12 mouse cellular contexts compared by ENCODE assay signal in genomic region chr19:58064116-58065000, GRCm38 (mm10).
A peak's percentile ranks its signal among the peaks of the same experiment; 100 is the strongest.
DNase-seq lines count a peak whose midpoint lies in the region; ATAC-seq and TF ChIP-seq lines count a peak whose summit lies in the region.
"Had no signal": no experiment of that assay in that cellular context is flagged by ENCODE, and none has a peak within 500 bp of the region (broad histone marks: within the 10 kb centered on the region; RNA-seq: fewer than 3 reads in every experiment).

No protein-coding gene starts in this region.

- peaks cover 10% of the 10 kb centered on the region for H3K36me3 ChIP-seq in embryonic facial prominence, embryonic 13.5 days
- peaks cover 5% of the 10 kb centered on the region; the same call in 1 of the 2 replicates for H3K36me3 ChIP-seq in embryonic facial prominence, embryonic 10.5 days (replicated peaks)
- H3K36me3 ChIP-seq in kidney, embryonic 15.5 days: no peaks in the 10 kb centered on the region
- no peaks in the 10 kb centered on the region for H3K36me3 ChIP-seq in liver, postnatal 0 days (replicated peaks; ENCODE audit: insufficient read depth, low read length)
- H3K36me3 ChIP-seq: hindbrain, embryonic 10.5 days had no signal

- H3K4me3 ChIP-seq in embryonic facial prominence, embryonic 13.5 days: no peak overlapping the region
- no peak overlapping the region for H3K4me3 ChIP-seq in embryonic facial prominence, embryonic 10.5 days
- no peak overlapping the region for H3K4me3 ChIP-seq in kidney, embryonic 15.5 days (replicated peaks)
- no peak overlapping the region for H3K4me3 ChIP-seq in liver, postnatal 0 days (ENCODE audit: low read depth, low read length)
- H3K4me3 ChIP-seq in layer of hippocampus, adult 2 months: no peak overlapping the region
- H3K4me3 ChIP-seq in left cerebral cortex, adult 2 months: no peak overlapping the region
- H3K4me3 ChIP-seq: forebrain, embryonic 10.5 days; hindbrain, embryonic 10.5 days had no signal

- intact Hi-C loops in left cerebral cortex, adult 2 months (cut with DNase I): no loop called here

- 0 out of 2 replicates have a peak overlapping the region, but pooled peaks have one; percentile 17 for H3K27ac ChIP-seq in embryonic facial prominence, embryonic 13.5 days
- H3K27ac ChIP-seq in embryonic facial prominence, embryonic 10.5 days (replicated peaks): no peak overlapping the region
- H3K27ac ChIP-seq in kidney, embryonic 15.5 days: 0 out of 2 replicates have a peak overlapping the region, but pooled peaks have one; percentile 22
- H3K27ac ChIP-seq in liver, postnatal 0 days (ENCODE audit: low read depth): 0 out of 2 replicates have a peak overlapping the region, but pooled peaks have one; percentile 29
- no peak overlapping the region for H3K27ac ChIP-seq in layer of hippocampus, adult 2 months
- no peak overlapping the region for H3K27ac ChIP-seq in left cerebral cortex, adult 2 months
- H3K27ac ChIP-seq: forebrain, embryonic 10.5 days; hindbrain, embryonic 10.5 days had no signal

- DNase-seq in embryonic facial prominence, embryonic 10.5 days (ENCODE audit: low spot score): no peak
- DNase-seq in kidney, postnatal 25 days: no peak
- peak; percentile 51 for DNase-seq in ZHBTc4 (ENCODE audit: low read depth, low spot score)
- DNase-seq in liver, postnatal 0 days: no peak
- no peak for DNase-seq in layer of hippocampus, adult 2 months (ENCODE audit: low spot score in 2 of 2)
- DNase-seq in left cerebral cortex, adult 2 months (ENCODE audit: extremely low spot score in 1 of 2, low spot score in 2 of 2): no peak
- DNase-seq: cerebellum, postnatal 36 days had no signal

- peaks cover 45% of the 10 kb centered on the region for H3K4me1 ChIP-seq in embryonic facial prominence, embryonic 13.5 days
- peaks cover 45% of the 10 kb centered on the region for H3K4me1 ChIP-seq in embryonic facial prominence, embryonic 10.5 days
- H3K4me1 ChIP-seq in kidney, embryonic 15.5 days: peaks cover 55% of the 10 kb centered on the region
- peaks cover 8% of the 10 kb centered on the region; the same call in 1 of the 2 replicates for H3K4me1 ChIP-seq in liver, postnatal 0 days (ENCODE audit: insufficient read depth)

- H3K9ac ChIP-seq in embryonic facial prominence, embryonic 13.5 days: no peak overlapping the region
- H3K9ac ChIP-seq in kidney, embryonic 15.5 days: no peak overlapping the region
- no peak overlapping the region for H3K9ac ChIP-seq in liver, postnatal 0 days (replicated peaks)

- H3K27me3 ChIP-seq in embryonic facial prominence, embryonic 13.5 days: no peaks in the 10 kb centered on the region
- peaks cover 9% of the 10 kb centered on the region for H3K27me3 ChIP-seq in embryonic facial prominence, embryonic 10.5 days (replicated peaks; ENCODE audit: low read depth, poor library complexity, severe bottlenecking)
- no peaks in the 10 kb centered on the region for H3K27me3 ChIP-seq in kidney, embryonic 15.5 days
- no peaks in the 10 kb centered on the region for H3K27me3 ChIP-seq in liver, postnatal 0 days (ENCODE audit: insufficient read depth, low read length)
- H3K27me3 ChIP-seq: Patski had no signal

- TF ChIP-seq CTCF in liver, postnatal 0 days (IDR thresholded peaks at IDR 0.05; ENCODE audit: low read depth): no peak
- TF ChIP-seq CTCF in layer of hippocampus, adult 2 months (conservative IDR thresholded peaks at IDR 0.05): no peak
- no peak for TF ChIP-seq CTCF in left cerebral cortex, adult 2 months (IDR thresholded peaks at IDR 0.05)

- H3K4me2 ChIP-seq in embryonic facial prominence, embryonic 13.5 days: no peak overlapping the region
- no peak overlapping the region for H3K4me2 ChIP-seq in kidney, embryonic 15.5 days
- H3K4me2 ChIP-seq in liver, postnatal 0 days (ENCODE audit: low read depth, low read length): no peak overlapping the region

- 42% methylated on average over 16 of the region's 16 CpGs for WGBS in embryonic facial prominence, embryonic 13.5 days
- 43% methylated on average over 16 of the region's 16 CpGs for WGBS in embryonic facial prominence, embryonic 10.5 days
- 38% methylated on average over 16 of the region's 16 CpGs for whole genome bisulfite sequencing in kidney, embryonic 15.5 days
- WGBS in liver, postnatal 0 days (ENCODE audit: insufficient replicate concordance): 31% methylated on average over 16 of the region's 16 CpGs

- no peak for ATAC-seq in embryonic facial prominence, embryonic 13.5 days (ENCODE audit: insufficient number of reproducible peaks, insufficient read depth, low FRiP score, low TSS enrichment, low read depth)
- ATAC-seq in kidney, embryonic 15.5 days (replicated peaks; ENCODE audit: low FRiP score): no peak
- ATAC-seq in liver, postnatal 0 days: peak; percentile 19; the same call in 1 of the 2 replicates
- ATAC-seq: Patski had no signal

- H3K9me3 ChIP-seq in embryonic facial prominence, embryonic 13.5 days: peaks cover 3% of the 10 kb centered on the region; the same call in 1 of the 2 replicates
- no peaks in the 10 kb centered on the region for H3K9me3 ChIP-seq in embryonic facial prominence, embryonic 10.5 days
- no peaks in the 10 kb centered on the region for H3K9me3 ChIP-seq in kidney, embryonic 15.5 days (replicated peaks)
- H3K9me3 ChIP-seq in liver, postnatal 0 days (ENCODE audit: low read length): no peaks in the 10 kb centered on the region
- H3K9me3 ChIP-seq: hindbrain, embryonic 10.5 days had no signal

- TF ChIP-seq EP300 in liver, postnatal 0 days (IDR thresholded peaks at IDR 0.05; ENCODE audit: low read depth): no peak

Comparison
In these comparisons a context has a peak if more than half of its experiments do, and no peak if none do; other contexts are left out.
1. H3K27ac ChIP-seq: peak in embryonic facial prominence, embryonic 13.5 days (single experiment), kidney, embryonic 15.5 days (single experiment) and liver, postnatal 0 days (single experiment); none in embryonic facial prominence, embryonic 10.5 days (single experiment), layer of hippocampus, adult 2 months (single experiment) and left cerebral cortex, adult 2 months (single experiment).